Mouse (Mus musculus) mesoderm, embryonic 11.5 days (tissue): ENCODE measurements around the gene Homez.
A peak's percentile ranks its signal among the peaks of the same experiment; 100 is the strongest.

Source experiments
- DNase-seq: peaks from one replicate; pipeline ENCODE4 v3.0.0-alpha.2; 2012; ENCODE audit warnings: low read depth, low spot score

Homez gene

GRCm38 (mm10) chr14:54870861-54871260 lies at the start of gene Homez:
Homez (minus strand) TSS chr14:54870961.
- DNase-seq = no peak

- no peak for DNase-seq
These were observed 49.4 kb upstream of the Homez start for GRCm38 (mm10) chr14:54920076-54920685.

- DNase-seq = no peak
These were observed 42.6 kb upstream of the Homez start for GRCm38 (mm10) chr14:54913343-54913742.

GRCm38 (mm10) chr14:54912886-54913285 lies 42.1 kb upstream of the Homez start, which contains the start of gene Slc22a17:
Slc22a17 (minus strand) TSS chr14:54913132.
- DNase-seq = peak; percentile 87

- no peak for DNase-seq
These were observed 41.5 kb upstream of the Homez start for GRCm38 (mm10) chr14:54912109-54912850.

- DNase-seq = no peak
These were observed 37.9 kb upstream of the Homez start for GRCm38 (mm10) chr14:54908682-54909081.

GRCm38 (mm10) chr14:54903641-54904040 lies 32.9 kb upstream of the Homez start:
- no peak for DNase-seq

GRCm38 (mm10) chr14:54900383-54900782 lies 29.6 kb upstream of the Homez start:
- DNase-seq = peak; percentile 85

GRCm38 (mm10) chr14:54897445-54897844 lies 26.7 kb upstream of the Homez start:
- DNase-seq = no peak

- no peak for DNase-seq
These were observed 23.8 kb upstream of the Homez start for GRCm38 (mm10) chr14:54894296-54895151.

- DNase-seq = peak; percentile 99
These were observed 23.0 kb upstream of the Homez start for GRCm38 (mm10) chr14:54893651-54894181.

- no peak for DNase-seq
These were observed 21.4 kb upstream of the Homez start, which contains the start of gene Pabpn1 for GRCm38 (mm10) chr14:54892200-54892599. Pabpn1 (plus strand) TSS chr14:54892500.

- no peak for DNase-seq
These were observed 14.5 kb upstream of the Homez start for GRCm38 (mm10) chr14:54885309-54885708.

GRCm38 (mm10) chr14:54884022-54884712 lies 13.4 kb upstream of the Homez start:
- no peak for DNase-seq

GRCm38 (mm10) chr14:54883154-54884021 lies 12.6 kb upstream of the Homez start, which contains the start of the genes Bcl2l2 and Gm20521:
Bcl2l2 (plus strand) TSS chr14:54883377.
Gm20521 (plus strand) TSS chr14:54883441.
- DNase-seq = peak; percentile 91

- peak; percentile 61 for DNase-seq
These were observed 6.4 kb upstream of the Homez start, which contains the start of gene Ppp1r3e for GRCm38 (mm10) chr14:54877048-54877715. Ppp1r3e (minus strand) TSS chr14:54877550.

- peak; percentile 93 for DNase-seq
These were observed 5.8 kb upstream of the Homez start for GRCm38 (mm10) chr14:54876539-54877047.

- no peak for DNase-seq
These were observed 5.2 kb upstream of the Homez start for GRCm38 (mm10) chr14:54875844-54876538.

GRCm38 (mm10) chr14:54874165-54874564 lies 3.4 kb upstream of the Homez start:
- no peak for DNase-seq
